Mouse (Mus musculus) skeletal muscle tissue, postnatal 0 days (tissue): ENCODE measurements around the gene Sdcbp2. TPM values are rescaled to one million over a fixed set of nuclear protein-coding genes. Genes with fewer than 3 reads are reported as not detected.

Experiments
- polyA plus RNA-seq: library from polyadenylated mRNA; unstranded; fragments of >200 nt; fragmentation: Nextera tagmentation; extraction: Ambion mirVana; gene quantifications from 2 replicates; pipeline ENCODE4 v1.2.1, GENCODE M21; 2015

Sdcbp2 gene
- 1.1 and 2.7 TPM in 2 replicates for polyA plus RNA-seq

DNA sequence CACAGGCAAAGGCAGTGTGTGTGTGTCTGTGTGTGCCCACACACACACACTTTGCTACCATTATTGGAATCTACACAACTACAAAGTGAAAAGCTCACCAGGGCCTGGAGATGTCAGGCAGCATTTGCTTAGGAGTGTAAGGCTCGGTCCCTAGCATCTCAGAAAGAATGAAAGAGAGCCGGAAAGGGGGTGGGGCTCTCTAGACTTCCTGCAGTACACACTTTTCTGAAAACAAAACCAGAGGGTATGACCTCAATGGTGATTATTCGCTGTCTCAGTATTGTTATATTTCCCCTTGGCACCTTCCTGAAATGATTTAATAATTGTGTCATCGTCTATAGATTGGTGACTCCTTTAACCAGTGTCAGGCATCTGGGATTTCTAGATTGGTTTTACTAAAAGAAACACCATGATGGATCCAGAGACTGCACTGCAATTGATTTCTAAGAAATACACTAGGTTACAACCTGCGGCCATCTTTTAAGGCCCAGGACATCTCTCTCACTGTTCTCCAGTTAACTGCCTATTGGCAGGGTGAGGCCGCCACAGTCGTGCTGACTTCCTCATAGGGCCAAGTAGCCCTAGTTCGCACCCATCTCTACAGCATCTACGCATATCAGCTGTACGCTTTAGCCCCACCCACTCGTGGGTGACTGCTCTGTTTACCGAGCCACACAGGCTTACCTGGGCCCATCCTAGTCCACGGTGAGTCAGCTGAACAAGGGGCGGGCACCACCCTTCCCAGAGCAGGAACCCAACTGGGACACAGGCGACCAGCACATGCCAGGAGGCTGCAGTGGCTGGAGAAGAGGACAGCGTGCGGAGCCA is at the start of gene Sdcbp2:
Gene Sdcbp2, plus strand, starts transcription at position 750 of the 828 bp plus-strand sequence.

DNA sequence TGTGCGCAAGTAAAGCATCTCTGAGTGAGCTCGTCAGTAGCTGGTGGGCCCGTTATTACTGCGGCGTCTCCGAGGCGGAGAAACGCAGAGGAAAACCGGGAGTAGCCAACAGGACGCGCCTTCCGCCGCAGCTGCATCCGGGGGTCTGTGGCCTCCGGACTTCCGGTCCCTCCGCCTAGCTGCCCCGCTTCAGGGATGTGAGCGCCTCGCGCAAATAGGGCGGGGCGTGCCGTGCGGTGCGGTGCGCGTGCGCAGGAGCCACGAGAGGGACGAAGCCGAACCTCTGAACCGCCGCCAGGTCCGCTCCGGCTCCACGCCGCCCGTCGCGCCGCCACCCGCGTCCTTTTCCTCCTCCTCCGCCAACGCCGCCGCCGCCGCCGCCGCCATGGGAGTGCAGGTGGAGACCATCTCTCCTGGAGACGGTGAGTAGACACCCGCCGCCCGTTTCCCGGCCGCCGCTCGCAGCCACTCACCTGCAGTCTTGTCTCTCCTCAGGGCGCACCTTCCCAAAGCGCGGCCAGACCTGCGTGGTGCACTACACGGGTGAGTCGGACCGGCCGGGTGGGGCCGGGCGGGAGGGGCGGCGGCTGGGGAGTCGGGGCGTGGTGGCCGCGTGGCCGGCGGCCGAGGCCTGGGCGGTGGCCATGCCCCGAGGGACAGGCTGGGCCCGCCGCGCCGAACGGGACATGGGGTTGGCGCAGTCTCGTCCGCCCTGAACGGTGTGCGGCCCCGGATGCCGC is 29.9 kb upstream of the Sdcbp2 start, which contains the start of gene Fkbp1a:
Gene Fkbp1a, plus strand, starts transcription at position 161 of the 740 bp plus-strand sequence.

DNA sequence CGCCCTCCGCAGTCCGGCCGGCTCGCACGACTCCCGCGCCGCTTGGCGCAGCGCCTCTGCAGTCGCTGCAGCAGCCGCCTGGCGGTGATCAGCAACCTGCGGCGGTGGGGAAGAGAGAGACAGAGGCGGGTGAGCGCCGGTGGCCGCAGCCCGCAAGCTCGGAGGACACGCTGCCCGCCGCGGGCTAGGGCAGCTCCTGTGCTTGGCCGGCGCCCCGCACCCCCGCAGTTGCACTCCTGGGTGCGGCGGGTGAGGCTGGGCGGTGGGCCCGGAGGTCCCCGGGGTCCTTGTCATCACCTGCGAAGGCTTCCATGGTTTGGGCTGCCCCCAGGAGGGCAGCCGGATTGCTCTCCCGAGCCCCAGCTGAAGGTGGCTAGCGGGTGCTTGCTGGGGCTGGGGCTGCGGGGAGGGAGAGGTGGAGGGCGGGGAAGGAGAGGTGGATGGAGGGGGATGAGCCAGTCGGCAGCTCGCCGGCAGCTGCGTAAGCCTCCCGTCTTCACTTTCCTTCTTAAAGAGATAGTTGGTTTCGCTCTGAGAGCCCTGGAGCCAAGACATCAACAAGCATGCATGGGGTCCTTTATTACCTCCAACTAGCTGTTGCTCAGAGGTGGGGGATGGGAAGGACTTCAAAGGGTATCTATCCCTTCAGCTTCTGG is 59.9 kb downstream of the Sdcbp2 start, which contains the start of gene Snph:
Gene Snph, minus strand, starts transcription at position 435 of the 656 bp plus-strand sequence.

Other genes with a start within 250 kb of the Sdcbp2 start
- not detected in 2 replicates for gene 4921509C19Rik, start 96.5 kb upstream of the Sdcbp2 start, polyA plus RNA-seq
- 137 and 147 TPM in 2 replicates for gene Nsfl1c, start 78.4 kb upstream of the Sdcbp2 start, polyA plus RNA-seq
- gene Fkbp1a, start 30.1 kb upstream of the Sdcbp2 start, polyA plus RNA-seq = 321 and 388 TPM in 2 replicates
- 0.18 and 0.49 TPM in 2 replicates for gene Snph, start 60.0 kb downstream of the Sdcbp2 start, polyA plus RNA-seq
- not detected in 2 replicates for gene Rad21l, start 95.9 kb downstream of the Sdcbp2 start, polyA plus RNA-seq
- 1.3 and 1.8 TPM in 2 replicates for gene Tmem74b, start 129.4 kb downstream of the Sdcbp2 start, polyA plus RNA-seq
- gene Psmf1, start 171.6 kb downstream of the Sdcbp2 start, polyA plus RNA-seq = 25.6 and 26.6 TPM in 2 replicates